Mouse (Mus musculus) midbrain, embryonic 12.5 days (tissue): Measurements from ENCODE around the gene Cdk5rap2. TPM values are rescaled to one million over a fixed set of nuclear protein-coding genes. Genes with fewer than 3 reads are reported as not detected.

ENCODE experiments used
- ATAC-seq: fragments of 200-750 bp; cut with Nextera tagmentation; 2 replicates; pipeline ENCODE4 v1.8.0; 2017; ENCODE audit warnings: low read depth, moderate TSS enrichment, moderate library complexity; ENCODE audit not compliant: low FRiP score
- H3K27ac ChIP-seq: fragments of 300-500 bp; sonication (generic); replicated peaks from 2 replicates; pipeline ENCODE4 v1.5.1; 2016; ENCODE audit warnings: mild to moderate bottlenecking
- H3K27me3 ChIP-seq: fragments of 300-500 bp; sonication (generic); 2 replicates; pipeline ENCODE4 v1.6.1; 2016; ENCODE audit warnings: mild to moderate bottlenecking
- H3K36me3 ChIP-seq: fragments of 300-500 bp; sonication (generic); 2 replicates; pipeline ENCODE4 v1.6.1; 2016
- H3K4me1 ChIP-seq: fragments of 300-500 bp; sonication (generic); 2 replicates; pipeline ENCODE4 v1.6.1; 2016
- H3K4me2 ChIP-seq: fragments of 300-500 bp; sonication (generic); replicated peaks from 2 replicates; pipeline ENCODE4 v1.6.1; 2016; ENCODE audit warnings: mild to moderate bottlenecking, moderate library complexity
- H3K4me3 ChIP-seq: fragments of 300-500 bp; sonication (generic); 2 replicates; pipeline ENCODE4 v1.5.1; 2016; ENCODE audit warnings: mild to moderate bottlenecking
- H3K9ac ChIP-seq: fragments of 300-500 bp; sonication (generic); replicated peaks from 2 replicates; pipeline ENCODE4 v1.6.1; 2016; ENCODE audit warnings: mild to moderate bottlenecking, moderate library complexity
- H3K9me3 ChIP-seq: fragments of 300-500 bp; sonication (generic); 2 replicates; pipeline ENCODE4 v1.6.1; 2016; ENCODE audit warnings: mild to moderate bottlenecking
- WGBS: fragments of 180-500 bp; shearing (Covaris S2); methylation state at CpG from one replicate; pipeline ENCODE4 v1.1.7; 2016; 5-methylcytosine and 5-hydroxymethylcytosine counted together
- polyA plus RNA-seq: library from polyadenylated mRNA; unstranded; fragments of >200 nt; fragmentation: Nextera tagmentation; extraction: Ambion mirVana; gene quantifications from 2 replicates; pipeline ENCODE4 v1.2.1, GENCODE M21; 2016

Gene Cdk5rap2
- polyA plus RNA-seq, 1 experiment from 2014 or later: 24.7 TPM

DNA sequence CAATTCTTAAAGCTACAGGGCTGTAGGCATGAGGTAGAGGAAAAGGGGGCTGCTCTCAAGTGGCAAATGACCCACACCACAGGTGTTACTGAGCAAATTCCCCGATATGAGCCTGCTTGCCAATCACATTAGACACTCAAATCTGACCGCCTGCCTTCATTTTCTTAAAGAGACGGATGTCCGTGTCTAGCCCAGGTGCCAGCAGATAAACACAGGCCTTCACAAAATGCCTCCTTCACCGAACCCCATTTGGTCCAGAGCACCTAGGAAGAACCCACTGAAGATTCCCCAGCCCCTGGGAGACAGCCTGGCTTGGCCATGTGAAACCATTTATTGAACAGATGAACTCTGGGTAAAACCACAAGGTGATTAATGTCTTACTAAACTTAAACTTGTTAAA is 13.5 kb downstream of the Cdk5rap2 start:
- WGBS: 92% methylated on average over 5 of the region's 5 CpGs
- no peak overlapping the region for H3K27ac ChIP-seq
- no peak overlapping the region for H3K4me3 ChIP-seq
- no peak overlapping the region for H3K9ac ChIP-seq
- no peaks in the 10 kb centered on the region for H3K9me3 ChIP-seq
- no peak overlapping the region for H3K4me2 ChIP-seq
- no peak for ATAC-seq
- H3K4me1 ChIP-seq: no peaks in the 10 kb centered on the region
- peaks cover 41% of the 10 kb centered on the region; the same call in 1 of the 2 replicates for H3K36me3 ChIP-seq
- H3K27me3 ChIP-seq: no peaks in the 10 kb centered on the region

DNA sequence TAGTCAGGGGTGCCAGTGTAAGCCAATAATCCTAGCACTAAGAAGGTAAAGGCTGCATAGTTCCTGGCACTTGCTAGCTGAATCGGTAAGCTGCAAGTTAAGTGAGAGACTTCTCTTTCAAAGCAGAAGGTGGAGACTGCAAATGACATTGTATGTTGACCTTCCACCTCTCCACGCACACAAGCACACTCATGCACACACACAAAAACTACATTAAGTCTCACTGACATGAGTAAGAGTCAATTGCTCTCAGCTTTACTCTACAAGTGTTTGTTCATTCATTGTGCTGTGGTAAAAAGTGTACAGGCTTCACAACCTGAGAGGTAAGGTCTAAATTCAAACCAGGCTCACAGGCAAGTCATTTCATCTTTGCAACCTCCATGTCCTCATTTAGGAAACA is 15.5 kb downstream of the Cdk5rap2 start:
- Histone ChIP-seq H3K9ac (no peak overlapping the region), H3K4me3 (no peak overlapping the region), H3K36me3 (peaks cover 27% of the 10 kb centered on the region), H3K4me1 (no peaks in the 10 kb centered on the region), H3K27me3 (no peaks in the 10 kb centered on the region), H3K27ac (no peak overlapping the region), H3K4me2 (no peak overlapping the region), H3K9me3 (no peaks in the 10 kb centered on the region)
- no peak for ATAC-seq
- 86% methylated on average over 2 of the region's 2 CpGs for WGBS

DNA sequence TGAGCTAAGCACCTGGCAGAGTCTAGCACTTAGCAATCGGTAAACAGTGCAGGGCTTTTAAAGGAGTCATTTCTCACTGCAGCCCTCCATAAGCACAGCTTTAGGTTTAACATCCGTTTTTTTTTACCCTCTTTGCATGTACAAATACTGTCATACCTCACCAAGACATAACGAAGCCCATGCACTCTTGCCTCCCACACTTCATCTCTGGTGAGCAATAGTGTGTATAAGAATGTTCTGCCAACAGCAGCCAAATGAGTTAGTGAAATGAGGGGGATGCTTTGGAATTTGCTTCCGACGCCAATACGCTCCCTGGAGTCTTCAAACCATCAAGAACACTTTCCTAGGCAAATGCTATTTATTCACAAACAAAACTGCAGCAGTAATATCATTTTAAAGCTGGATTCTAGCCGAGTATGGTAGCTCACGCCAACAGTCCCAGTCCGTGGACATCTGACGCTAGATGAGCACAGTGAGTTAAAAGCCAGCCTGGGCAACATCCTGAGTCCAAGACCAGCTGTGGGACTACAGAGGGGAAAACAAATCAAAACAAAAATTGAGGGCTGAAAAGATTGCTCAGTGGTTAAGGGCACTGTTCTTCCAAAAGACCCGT is 18.4 kb downstream of the Cdk5rap2 start:
- Histone ChIP-seq H3K27me3 (no peaks in the 10 kb centered on the region), H3K4me2 (no peak overlapping the region), H3K36me3 (peaks cover 23% of the 10 kb centered on the region), H3K9me3 (no peaks in the 10 kb centered on the region), H3K27ac (no peak overlapping the region), H3K9ac (no peak overlapping the region), H3K4me1 (no peaks in the 10 kb centered on the region), H3K4me3 (no peak overlapping the region)
- ATAC-seq: no peak
- WGBS: 95% methylated on average over 11 of the region's 11 CpGs

DNA sequence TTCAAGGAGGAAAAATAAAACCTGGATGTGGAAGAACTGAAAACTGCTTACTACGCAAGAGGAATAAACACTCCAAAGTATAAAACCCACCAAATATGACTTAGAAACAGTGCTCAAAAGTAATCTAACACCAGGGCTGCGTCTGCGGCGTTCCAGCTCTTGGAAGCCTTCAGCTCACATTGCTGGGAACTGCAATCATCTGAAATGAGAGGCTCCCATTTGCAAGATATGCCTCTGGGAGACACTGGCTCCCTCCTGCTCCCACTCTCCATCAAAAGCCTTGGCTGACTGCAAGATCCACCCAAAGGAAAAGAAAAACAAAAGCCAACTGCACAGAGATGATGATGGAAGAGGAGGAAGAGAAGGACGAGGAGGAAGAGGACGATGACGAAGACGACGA is 19.2 kb downstream of the Cdk5rap2 start:
- no peak overlapping the region for H3K27ac ChIP-seq
- H3K4me2 ChIP-seq: no peak overlapping the region
- no peak overlapping the region for H3K4me3 ChIP-seq
- ATAC-seq: no peak
- H3K9me3 ChIP-seq: no peaks in the 10 kb centered on the region
- no peaks in the 10 kb centered on the region for H3K4me1 ChIP-seq
- H3K27me3 ChIP-seq: no peaks in the 10 kb centered on the region
- H3K9ac ChIP-seq: no peak overlapping the region
- WGBS: 96% methylated on average over 9 of the region's 9 CpGs
- H3K36me3 ChIP-seq: peaks cover 23% of the 10 kb centered on the region

DNA sequence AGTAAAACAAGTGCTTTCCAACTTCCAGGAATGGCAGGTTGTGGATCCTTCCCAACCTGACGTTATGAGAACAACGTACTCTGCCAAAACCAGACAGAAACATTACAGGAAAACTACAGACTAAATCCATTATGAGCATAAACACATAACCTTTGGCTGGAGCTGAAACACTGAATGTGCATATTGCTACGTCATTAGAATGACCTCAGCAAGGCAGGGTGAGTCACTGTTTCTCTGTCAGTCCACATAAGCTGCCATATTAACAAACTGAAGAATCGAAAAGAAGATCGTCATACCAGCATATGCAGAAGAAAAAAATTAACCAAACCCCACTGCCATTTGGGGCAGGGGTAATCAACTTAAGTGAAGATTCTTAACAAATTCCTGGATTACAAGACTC is 24.0 kb downstream of the Cdk5rap2 start:
- WGBS: 91% methylated on average over 5 of the region's 5 CpGs
- Histone ChIP-seq H3K36me3 (peaks cover 7% of the 10 kb centered on the region; the same call in 1 of the 2 replicates), H3K4me2 (no peak overlapping the region)

DNA sequence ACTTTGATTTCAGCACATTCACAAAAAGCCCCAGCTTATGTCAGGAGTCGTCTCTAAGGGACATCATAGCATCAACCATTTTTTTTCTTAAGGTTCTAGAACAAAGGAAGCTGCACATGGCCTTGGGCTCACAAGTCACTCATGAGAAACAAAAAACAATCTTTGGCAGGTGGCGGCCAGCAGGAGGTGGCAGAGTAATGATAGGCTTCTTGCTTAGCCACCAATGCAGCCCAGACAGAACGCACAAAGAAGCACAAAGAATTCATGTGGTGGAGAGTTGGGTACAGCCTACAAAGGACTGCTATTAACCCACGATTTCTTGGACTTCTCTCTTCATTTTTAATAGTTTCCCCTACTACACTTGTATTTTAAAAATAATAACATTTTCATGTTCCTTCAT is 32.9 kb downstream of the Cdk5rap2 start:
- no peak overlapping the region for H3K9ac ChIP-seq
- 0 out of 2 replicates have a peak, but pooled peaks cover 2% of the 10 kb centered on the region for H3K4me1 ChIP-seq
- ATAC-seq: no peak
- WGBS: 71% methylated on average over 4 of the region's 4 CpGs
- H3K36me3 ChIP-seq: peaks cover 24% of the 10 kb centered on the region
- H3K9me3 ChIP-seq: no peaks in the 10 kb centered on the region
- H3K4me2 ChIP-seq: no peak overlapping the region
- H3K27me3 ChIP-seq: no peaks in the 10 kb centered on the region
- no peak overlapping the region for H3K27ac ChIP-seq
- H3K4me3 ChIP-seq: no peak overlapping the region

More for the DNA sequence above, 24.0 kb downstream of the Cdk5rap2 start:
- H3K4me1 ChIP-seq: no peaks in the 10 kb centered on the region
- H3K9ac ChIP-seq: no peak overlapping the region
- no peak overlapping the region for H3K27ac ChIP-seq
- no peaks in the 10 kb centered on the region for H3K27me3 ChIP-seq
- no peak for ATAC-seq
- no peak overlapping the region for H3K4me3 ChIP-seq
- no peaks in the 10 kb centered on the region for H3K9me3 ChIP-seq

DNA sequence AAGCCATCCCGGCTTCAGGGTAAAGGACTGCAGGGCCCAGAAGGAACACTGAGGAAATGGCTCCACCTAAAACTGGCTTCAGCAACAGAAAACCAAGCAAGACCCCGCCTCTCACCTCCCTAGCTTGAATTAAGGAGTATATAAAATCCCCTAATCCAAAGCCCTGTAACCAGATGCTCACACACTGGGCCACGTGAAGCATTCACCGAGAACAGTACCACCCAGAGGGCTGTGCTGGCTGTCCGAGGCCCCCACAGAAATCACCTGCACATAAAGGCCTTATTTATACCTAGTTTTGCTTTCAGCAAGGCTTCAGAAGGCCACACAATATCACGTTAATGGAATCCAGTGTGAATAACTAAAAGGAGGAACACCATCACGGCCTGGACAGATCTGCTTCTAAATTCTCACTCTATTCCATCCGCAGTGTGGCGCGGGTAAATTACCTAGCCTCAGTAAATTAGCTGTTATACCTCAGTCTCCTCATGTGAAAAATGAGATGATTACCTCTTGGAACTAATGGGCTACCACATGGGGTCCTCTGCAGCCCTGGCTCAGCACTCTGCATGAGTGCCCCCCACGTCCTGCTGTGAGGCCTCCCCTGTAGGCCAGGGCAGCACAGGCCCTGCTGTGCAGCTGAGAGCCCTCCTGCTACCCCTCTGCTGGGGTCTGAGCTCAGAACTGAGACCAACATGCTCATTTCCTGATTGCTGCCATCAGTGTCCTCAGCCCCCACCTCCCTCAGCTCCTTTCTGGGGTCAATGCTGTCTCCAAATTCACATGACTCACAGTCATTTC is 45.0 kb downstream of the Cdk5rap2 start:
- no peak overlapping the region for H3K9ac ChIP-seq
- no peak overlapping the region for H3K27ac ChIP-seq
- peaks cover 12% of the 10 kb centered on the region; the same call in 1 of the 2 replicates for H3K36me3 ChIP-seq
- ATAC-seq: peak; percentile 75
- H3K4me2 ChIP-seq: no peak overlapping the region
- peaks cover 15% of the 10 kb centered on the region for H3K4me1 ChIP-seq
- 57% methylated on average over 11 of the region's 11 CpGs for WGBS
- H3K4me3 ChIP-seq: no peak overlapping the region
- no peaks in the 10 kb centered on the region for H3K9me3 ChIP-seq
- no peaks in the 10 kb centered on the region for H3K27me3 ChIP-seq

DNA sequence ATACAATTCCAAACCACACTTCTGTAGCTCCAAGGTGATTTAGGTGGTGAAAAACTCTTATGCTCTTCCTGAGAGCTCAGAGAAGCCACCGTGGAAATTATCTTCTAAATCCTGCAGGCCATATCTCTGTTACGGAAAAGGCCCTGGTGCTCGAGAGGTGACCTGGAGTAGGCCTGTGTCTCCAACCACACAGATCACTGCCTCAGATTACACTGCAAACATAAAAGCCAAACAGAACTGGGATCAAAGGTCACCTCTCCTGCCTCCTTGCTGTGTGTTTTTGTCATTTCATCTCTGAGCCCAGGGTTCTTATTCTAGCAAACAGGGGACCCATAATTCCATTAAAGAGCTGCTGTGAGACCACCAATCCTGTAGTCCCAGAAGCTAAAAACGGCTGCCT is 48.9 kb downstream of the Cdk5rap2 start:
- Histone ChIP-seq H3K27ac (peak overlapping the region; percentile 1; the same call in 1 of the 2 replicates), H3K9ac (no peak overlapping the region), H3K27me3 (no peaks in the 10 kb centered on the region), H3K36me3 (peaks cover 27% of the 10 kb centered on the region), H3K4me2 (no peak overlapping the region), H3K4me1 (peaks cover 15% of the 10 kb centered on the region), H3K9me3 (no peaks in the 10 kb centered on the region), H3K4me3 (no peak overlapping the region)
- ATAC-seq: no peak
- WGBS: 28% methylated on average over 4 of the region's 4 CpGs

DNA sequence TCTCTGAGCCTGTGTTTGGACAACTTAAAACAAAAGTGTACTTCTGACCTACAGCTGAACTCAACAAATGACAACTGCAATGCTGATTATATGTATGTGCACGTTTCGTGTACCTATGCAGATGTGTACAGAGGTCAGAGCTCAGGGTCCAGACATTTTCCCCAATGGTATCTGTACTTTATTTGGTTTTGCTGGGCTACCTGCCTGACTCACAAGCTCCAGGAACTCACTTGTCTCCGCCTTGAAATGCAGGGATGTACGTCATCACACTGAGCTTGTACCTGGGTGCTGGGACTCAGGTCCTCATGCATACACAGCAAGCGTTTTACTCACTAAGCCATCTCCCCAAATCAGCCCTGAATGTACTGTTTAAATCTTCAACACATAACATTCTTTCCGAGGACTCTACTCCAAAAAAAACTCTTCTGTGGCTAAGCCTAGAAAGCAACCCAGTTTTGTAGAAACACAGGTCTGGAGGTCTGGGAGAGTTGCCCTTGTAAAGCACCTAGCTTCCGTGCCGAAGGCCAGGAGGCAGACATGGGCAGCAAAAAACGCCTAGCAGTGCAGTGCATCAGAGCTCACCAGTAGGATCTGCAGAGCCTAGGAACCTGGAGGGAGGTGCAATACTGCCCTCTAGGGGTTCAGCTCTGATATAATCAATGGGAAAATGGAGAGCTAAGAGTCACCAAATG is 54.4 kb downstream of the Cdk5rap2 start:
- no peaks in the 10 kb centered on the region for H3K4me1 ChIP-seq
- H3K4me3 ChIP-seq: no peak overlapping the region
- H3K4me2 ChIP-seq: no peak overlapping the region
- peak; percentile 80; the same call in 1 of the 2 replicates for ATAC-seq
- H3K27me3 ChIP-seq: no peaks in the 10 kb centered on the region
- H3K9ac ChIP-seq: no peak overlapping the region
- 74% methylated on average over 9 of the region's 9 CpGs for WGBS
- no peaks in the 10 kb centered on the region for H3K9me3 ChIP-seq
- no peak overlapping the region for H3K27ac ChIP-seq
- peaks cover 57% of the 10 kb centered on the region for H3K36me3 ChIP-seq

DNA sequence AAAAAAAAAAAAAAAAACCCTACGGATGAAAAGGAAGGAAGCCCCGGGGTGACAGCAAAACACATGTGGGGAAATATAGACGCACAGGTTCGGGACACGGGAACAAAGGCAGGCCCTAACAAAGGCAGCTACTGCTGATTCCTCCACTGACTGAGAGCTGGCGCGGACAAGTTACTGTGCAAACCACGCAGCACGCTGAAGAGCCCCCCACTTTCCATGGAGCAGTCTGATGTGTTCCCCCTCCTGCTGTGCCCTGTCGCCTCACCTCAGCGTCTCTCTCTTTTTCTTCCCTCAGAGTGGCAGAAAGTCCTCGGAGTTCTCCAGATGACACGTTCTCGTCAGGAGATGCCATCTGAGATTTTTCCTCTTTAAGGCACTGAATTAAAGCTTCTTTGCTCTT is 55.8 kb downstream of the Cdk5rap2 start:
- Histone ChIP-seq H3K4me3 (no peak overlapping the region), H3K27ac (no peak overlapping the region), H3K4me2 (no peak overlapping the region), H3K36me3 (peaks cover 45% of the 10 kb centered on the region), H3K4me1 (no peaks in the 10 kb centered on the region), H3K9me3 (no peaks in the 10 kb centered on the region), H3K9ac (no peak overlapping the region), H3K27me3 (no peaks in the 10 kb centered on the region)
- WGBS: 74% methylated on average over 14 of the region's 14 CpGs
- ATAC-seq: no peak

DNA sequence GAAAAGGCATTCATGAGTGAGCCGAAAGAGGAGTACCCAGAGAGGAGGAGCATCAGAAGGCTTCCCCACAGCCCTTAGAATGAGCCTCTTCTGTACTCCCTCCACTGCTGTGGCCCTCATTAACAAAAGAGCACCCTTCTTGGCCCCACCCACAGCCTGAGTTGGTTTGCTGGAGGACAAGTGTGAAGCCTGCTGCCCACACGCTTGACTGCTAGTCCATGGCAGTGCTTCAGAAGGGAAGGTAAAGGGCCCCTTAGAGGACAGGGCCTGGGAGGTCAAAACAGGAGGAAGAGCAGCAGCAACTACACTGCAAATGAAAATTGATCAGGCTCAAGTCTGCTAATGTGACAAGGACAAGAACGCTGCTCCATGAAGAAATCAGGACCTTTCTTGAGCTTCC is 56.6 kb downstream of the Cdk5rap2 start:
- Histone ChIP-seq H3K36me3 (peaks cover 47% of the 10 kb centered on the region), H3K9me3 (no peaks in the 10 kb centered on the region), H3K4me3 (no peak overlapping the region), H3K27ac (no peak overlapping the region), H3K4me1 (no peaks in the 10 kb centered on the region), H3K9ac (no peak overlapping the region), H3K27me3 (no peaks in the 10 kb centered on the region), H3K4me2 (no peak overlapping the region)
- no peak for ATAC-seq
- 71% methylated on average over 3 of the region's 3 CpGs for WGBS
